Mouse (Mus musculus) cerebellum, adult 8-10 months (tissue): Measurements from ENCODE around the gene BC107364.
"Not testable (repeated sequence)": the region's sequence is repeated elsewhere in the genome, so short reads cannot be mapped to it uniquely, and the experiment has no call there.

Experiments
- DNase-seq: peaks from one replicate; pipeline ENCODE4 v3.0.0; 2022

BC107364 gene

DNA sequence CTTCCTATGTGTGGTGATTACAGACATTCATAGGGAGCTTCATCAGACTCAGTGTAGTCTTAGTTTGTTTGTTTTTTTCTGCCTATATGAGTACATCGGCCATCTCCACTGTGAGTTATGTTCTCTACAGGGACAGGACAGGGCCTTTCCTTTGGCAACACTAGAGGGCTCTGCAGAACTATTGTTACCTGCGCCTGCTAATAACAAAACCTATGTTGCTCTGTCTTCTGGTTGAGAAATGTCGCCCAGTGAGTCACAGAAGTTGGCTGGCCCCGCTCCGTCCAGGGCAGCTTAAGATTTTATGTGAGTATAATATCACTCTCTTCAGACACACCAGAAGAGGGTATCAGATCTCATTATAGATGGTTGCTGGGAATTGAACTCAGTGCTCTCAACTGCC is 41.1 kb downstream of the BC107364 start:
- no peak for DNase-seq

DNA sequence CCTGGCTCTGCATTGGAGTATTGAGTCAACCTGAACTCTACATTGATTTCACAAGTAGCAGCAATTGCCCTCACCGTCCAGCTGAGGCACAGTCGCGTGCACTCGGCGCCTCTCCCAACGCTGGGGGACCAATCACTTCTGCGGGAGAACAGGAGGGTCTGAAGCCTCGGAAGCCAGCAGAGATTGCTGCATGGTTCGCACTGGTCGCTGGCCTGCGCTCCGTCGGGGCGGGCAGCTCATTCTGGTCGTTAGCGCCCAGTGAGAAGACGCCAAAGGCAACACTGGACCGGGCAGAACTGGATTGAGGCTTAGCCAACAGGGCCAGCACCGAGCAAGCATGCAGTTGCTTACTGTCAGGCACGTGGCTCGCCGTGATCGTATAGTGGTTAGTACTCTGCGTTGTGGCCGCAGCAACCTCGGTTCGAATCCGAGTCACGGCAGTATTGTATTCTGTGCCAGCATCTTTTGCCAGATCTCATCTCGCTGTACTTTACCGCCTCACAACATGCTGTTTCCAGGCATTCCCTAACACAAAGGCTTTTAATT is 42.3 kb downstream of the BC107364 start:
- no peak for DNase-seq

DNA sequence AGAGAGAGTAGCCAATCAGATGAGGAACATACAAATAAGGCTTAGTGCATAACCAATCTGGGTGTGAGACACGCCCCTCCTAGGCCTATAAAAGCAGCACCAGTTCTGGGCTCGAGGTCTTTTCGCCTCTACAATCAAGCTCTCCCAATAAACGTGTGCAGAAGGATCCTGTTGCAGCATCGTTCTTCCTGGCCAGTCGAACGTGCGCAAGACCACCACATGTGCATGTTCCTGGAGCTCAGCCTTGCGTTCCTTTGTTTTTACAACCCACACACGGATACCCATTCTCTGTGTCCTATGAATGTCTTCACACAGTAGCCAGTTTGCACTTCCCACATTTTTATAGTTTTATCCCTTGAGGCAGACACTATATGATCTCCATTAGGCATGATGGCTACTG is 44.0 kb downstream of the BC107364 start:
- not testable (repeated sequence) for DNase-seq

DNA sequence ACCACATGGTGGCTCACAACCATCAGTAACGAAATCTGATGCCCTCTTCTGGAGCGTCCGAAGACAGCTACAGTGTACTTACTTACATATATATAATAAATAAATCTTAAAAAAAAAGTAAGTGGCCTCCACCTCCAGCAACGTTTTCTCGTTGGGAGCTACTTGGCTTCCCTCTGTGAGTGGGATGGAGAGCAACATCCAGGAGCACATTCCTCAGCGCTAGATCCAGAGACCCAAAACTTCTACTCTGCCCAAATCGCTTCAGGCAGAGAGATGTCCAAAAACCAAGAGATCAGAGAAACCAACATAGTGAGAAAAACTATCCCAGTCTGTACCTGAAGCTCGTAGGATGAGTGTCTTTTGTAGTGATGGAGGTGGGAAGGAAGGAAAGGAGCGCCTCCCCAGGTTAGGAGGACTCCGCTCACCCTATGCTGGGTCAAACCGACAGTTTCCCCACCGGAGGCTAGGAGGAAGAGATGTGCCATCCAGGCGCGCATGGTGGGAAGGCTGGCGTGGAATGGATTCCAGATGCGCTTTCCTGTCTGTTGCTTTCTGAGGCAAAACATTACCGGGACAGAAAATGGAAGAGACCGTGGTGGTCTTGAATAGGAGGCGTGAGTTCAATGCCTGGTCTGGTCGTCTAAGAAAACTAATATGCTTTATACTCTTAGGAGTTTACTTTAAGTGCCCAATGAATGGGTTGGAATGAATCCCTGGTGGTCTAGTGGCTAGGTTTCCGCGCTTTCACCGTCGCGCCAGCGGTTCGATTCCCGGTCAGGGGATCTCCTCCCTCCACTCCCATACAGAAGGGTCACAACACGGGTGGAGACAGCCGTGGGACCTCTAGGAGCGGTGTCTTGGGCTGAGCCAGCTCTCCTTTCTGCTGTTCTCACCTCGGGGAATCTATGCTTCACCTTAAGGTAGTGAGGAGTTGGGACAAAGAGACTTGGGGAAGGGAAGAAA is 46.3 kb downstream of the BC107364 start:
- DNase-seq: no peak

DNA sequence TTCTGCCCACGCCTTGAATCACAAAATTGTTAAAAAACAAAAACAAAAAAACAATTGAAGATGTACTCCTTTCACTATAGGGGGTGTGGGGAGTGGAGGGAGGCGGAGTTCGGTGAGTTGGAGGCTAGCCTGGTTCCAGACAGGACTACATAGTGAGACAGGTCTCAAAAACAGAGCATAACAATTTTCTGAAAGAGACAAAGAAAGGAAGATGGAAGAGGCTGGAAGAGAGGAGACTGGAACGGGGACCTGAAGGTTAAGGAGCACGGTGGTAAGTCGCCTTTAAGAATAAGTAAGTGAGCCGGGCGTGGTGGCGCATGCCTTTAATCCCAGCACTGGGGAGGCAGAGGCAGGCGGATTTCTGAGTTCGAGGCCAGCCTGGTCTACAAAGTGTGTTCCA is 47.1 kb downstream of the BC107364 start:
- DNase-seq: no peak

DNA sequence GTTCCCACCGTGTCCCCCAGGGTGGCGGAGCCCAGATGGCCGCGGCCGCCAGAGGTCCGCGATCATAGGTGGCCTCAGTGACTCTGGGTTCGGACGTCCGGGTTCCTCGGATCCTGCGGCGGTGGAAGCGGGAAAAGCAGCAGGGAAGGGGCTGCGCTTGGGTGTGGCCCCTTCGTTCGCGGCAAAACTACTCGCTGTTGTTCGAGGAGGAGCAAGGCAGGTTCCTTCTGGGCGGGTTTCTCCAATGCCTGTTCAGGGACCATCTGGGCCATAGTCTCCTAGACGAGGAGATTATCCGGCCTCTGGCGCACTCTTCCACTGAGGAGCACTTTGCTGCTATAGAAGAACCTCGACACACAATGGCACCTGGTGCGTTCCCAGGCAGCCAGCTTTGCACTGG is 47.7 kb downstream of the BC107364 start:
- no peak for DNase-seq

DNA sequence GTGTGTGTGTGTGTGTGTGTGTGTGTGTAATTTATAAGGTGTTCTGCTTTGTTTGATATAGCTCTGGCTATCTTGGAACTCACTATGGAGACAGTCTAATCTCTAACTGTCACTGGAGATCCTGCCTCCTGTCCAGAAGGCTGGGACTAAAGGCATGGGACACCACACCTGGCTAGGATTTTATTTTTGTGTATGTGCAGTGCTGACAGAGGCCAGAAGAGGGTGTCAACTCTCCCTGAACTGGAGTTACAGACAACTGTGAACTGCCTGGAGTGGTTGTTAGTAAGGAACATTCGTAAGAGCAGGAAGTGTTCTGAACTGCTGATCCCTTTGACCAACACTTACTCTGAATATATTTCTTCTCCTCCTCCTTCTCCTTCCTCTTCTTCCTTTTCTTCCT is 49.1 kb downstream of the BC107364 start:
- no peak for DNase-seq

DNA sequence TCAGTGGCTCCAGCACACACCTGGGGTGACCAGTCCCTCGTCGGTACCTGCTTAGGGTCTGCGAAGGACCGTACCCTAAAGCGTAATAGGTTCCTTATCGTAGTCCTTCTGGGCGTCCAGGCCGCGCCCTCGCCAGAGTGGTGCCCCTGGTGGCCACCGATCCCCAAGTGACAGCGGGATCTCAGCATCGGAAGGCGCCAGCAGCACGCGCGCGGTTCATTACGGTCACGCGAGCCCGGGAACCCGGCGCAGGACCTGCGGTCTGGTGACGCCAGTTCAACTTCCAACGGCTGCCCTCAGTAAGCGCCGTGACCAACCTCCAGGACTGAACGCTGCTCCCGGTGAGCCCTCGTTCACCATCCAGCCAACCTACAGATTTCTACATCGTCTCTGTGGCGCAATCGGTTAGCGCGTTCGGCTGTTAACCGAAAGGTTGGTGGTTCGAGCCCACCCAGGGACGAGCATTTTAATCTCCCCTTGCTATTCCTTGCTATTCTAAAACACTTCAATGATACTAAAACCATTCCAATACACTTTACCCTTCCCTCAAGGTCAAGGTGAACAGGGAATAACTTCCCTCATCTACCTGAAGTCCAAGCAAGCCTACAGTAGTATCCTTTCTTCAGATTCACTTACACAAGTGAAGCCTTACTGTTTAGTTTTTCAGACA is 50.1 kb downstream of the BC107364 start:
- DNase-seq: no peak

DNA sequence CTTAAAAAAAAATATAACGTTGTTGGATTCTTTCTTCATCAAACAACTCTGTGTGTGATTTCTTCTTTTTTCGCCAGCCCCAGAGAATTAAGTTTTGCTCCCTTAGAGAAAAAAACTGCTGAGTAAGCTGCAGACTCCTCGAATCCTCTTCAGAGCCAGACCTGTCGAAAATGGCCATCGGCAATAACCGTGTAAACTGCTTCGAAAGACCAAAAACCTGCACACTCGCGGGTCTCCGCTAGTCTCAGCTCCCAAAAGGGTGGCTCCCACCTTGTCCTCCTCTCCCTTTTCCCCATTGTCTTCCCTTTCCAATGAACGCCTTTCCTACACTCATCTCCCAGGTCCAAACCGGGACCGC is 50.7 kb downstream of the BC107364 start:
- DNase-seq: no peak

DNA sequence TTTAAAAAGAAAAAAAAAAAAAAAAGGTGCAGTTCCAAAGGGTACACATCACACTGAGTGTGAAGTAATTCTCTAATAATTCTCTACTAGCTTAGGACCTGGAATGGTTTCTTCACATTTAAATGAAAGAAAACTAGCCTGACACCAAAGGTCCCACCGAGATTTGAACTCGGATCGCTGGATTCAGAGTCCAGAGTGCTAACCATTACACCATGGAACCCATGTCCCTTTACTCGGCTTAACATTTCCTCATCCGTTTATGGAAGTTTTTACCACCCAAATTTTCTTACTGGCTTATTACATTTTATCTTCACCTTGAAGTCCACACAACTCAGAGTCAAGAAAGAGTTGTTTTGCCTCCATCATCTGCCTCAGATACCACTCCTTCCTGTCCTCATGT is 53.2 kb downstream of the BC107364 start:
- DNase-seq: no peak

DNA sequence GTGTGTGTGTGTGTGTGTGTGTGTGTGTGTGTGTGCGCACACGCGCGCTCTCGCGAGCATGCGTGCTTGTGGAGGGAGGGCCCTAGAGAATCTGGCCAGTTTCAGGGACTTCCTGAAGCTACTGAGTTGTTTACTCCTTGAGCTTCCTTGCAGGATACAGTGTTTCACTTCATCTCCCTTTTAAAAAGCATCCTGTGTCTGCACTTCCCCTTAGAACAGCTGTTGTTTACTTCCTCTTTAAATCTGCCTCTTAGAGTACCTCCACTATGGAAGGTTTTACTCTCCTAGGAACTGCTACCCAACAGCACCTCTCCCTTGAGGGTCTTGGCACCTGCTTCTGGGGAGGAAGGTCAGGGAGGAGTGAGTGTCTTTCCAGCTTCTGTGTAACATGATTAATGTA is 55.2 kb downstream of the BC107364 start:
- no peak for DNase-seq

DNA sequence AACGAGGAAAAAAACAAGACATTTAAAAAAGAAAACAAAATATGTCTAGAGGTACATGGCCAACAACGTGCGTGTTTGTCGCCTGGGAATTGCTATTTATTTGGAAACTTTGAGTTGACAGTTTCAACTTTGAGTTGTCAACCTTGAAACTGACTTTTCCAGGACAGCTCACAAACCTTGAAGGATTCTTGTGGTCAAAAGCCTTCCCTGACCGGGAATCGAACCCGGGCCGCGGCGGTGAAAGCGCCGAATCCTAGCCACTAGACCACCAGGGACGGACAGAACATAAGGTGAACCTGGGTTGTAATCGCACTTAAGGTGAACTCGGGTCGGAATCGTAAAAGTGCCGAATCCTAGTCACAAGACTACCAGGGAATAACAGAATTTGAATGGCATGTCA is 64.9 kb downstream of the BC107364 start:
- DNase-seq: not testable (repeated sequence)
